Mouse (Mus musculus) lung, adult 2 months (tissue): ENCODE measurements around the gene Lsr.

Source experiments
- CTCF ChIP-seq: fragments of 200-500 bp; IDR thresholded peaks from 2 replicates; pipeline ENCODE4 v1.5.1; 2011; ENCODE audit warnings: mild to moderate bottlenecking, low read length, control low read depth; ENCODE audit not compliant: insufficient read depth
- POLR2A ChIP-seq: fragments of 200-500 bp; IDR thresholded peaks from 2 replicates; pipeline ENCODE4 v1.6.1; 2011; ENCODE audit warnings: low read depth, mild to moderate bottlenecking, control low read depth, low read length, borderline replicate concordance; ENCODE audit errors: extremely low read depth

DNA sequence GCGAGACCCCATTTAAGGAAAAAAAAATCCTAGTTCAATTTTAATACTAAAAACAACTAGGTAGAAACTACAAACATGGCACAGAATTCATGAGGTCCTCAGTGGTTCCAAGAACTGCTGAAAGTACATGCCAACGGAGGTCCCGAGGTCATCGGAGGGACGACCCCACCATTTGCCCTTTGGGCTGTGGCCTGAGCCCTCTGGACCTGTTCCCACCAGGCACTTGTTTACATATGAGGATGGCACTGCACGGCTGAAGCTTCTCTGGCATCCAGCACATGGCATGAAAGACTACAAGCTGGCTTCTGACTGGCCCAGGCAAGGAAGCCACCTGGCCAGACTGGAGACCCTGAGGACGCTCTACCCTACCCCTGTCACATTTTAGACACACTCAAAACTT, 8.9 kb downstream of the Lsr start:
- TF ChIP-seq CTCF: no peak
- TF ChIP-seq POLR2A: no peak
